Mouse (Mus musculus) embryonic facial prominence, embryonic 14.5 days (tissue): ENCODE measurements around the gene Flot2. TPM values are rescaled to one million over a fixed set of nuclear protein-coding genes. Genes with fewer than 3 reads are reported as not detected.

Experiments used
- ATAC-seq: fragments of 200-750 bp; cut with Nextera tagmentation; 2 replicates; pipeline ENCODE4 v1.8.0; 2017; ENCODE audit warnings: low read depth, moderate number of reproducible peaks, moderate TSS enrichment
- DNase-seq: peaks from one replicate; pipeline ENCODE4 v3.0.0-alpha.2; 2015; ENCODE audit warnings: low spot score
- H3K27ac ChIP-seq: fragments of 300-500 bp; sonication (generic); replicated peaks from 2 replicates; pipeline ENCODE4 v1.5.1; 2014; ENCODE audit warnings: low read depth, mild to moderate bottlenecking, low read length, moderate library complexity
- H3K27me3 ChIP-seq: fragments of 300-500 bp; sonication (generic); replicated peaks from 2 replicates; pipeline ENCODE4 v1.6.1; 2014; ENCODE audit warnings: low read length; ENCODE audit not compliant: control insufficient read depth, insufficient read depth
- H3K36me3 ChIP-seq: fragments of 300-500 bp; sonication (generic); 2 replicates; pipeline ENCODE4 v1.6.1; 2014; ENCODE audit warnings: low read length, mixed read lengths; ENCODE audit not compliant: control insufficient read depth, insufficient read depth
- H3K4me1 ChIP-seq: fragments of 300-500 bp; sonication (generic); 2 replicates; pipeline ENCODE4 v1.6.1; 2014; ENCODE audit warnings: antibody characterized with exemption, low read length; ENCODE audit not compliant: control insufficient read depth, insufficient read depth
- H3K4me2 ChIP-seq: fragments of 300-500 bp; sonication (generic); 2 replicates; pipeline ENCODE4 v1.6.1; 2014; ENCODE audit warnings: low read depth, mild to moderate bottlenecking, low read length, moderate library complexity, mixed read lengths
- H3K4me3 ChIP-seq: fragments of 300-500 bp; sonication (generic); 2 replicates; pipeline ENCODE4 v1.5.1; 2014; ENCODE audit warnings: low read depth, mild to moderate bottlenecking, low read length
- H3K9ac ChIP-seq: fragments of 300-500 bp; sonication (generic); 2 replicates; pipeline ENCODE4 v1.6.1; 2014; ENCODE audit warnings: low read depth, mild to moderate bottlenecking, low read length, moderate library complexity, mixed read lengths
- H3K9me3 ChIP-seq: fragments of 300-500 bp; sonication (generic); 2 replicates; pipeline ENCODE4 v1.6.1; 2016; ENCODE audit warnings: low read length; ENCODE audit not compliant: control insufficient read depth
- WGBS: fragments of 180-500 bp; shearing (Covaris S2); extraction: QIAGEN DNeasy Blood & Tissue Kit; methylation state at CpG from one replicate; pipeline ENCODE4 v1.1.7; 2014; 5-methylcytosine and 5-hydroxymethylcytosine counted together
- polyA plus RNA-seq: library from polyadenylated mRNA; unstranded; fragments of >200 nt; fragmentation: Nextera tagmentation; extraction: Ambion mirVana; gene quantifications from 2 replicates; pipeline ENCODE4 v1.2.1, GENCODE M21; 2014

Gene Flot2
- polyA plus RNA-seq, 1 experiment from 2014 or later: 59.9 TPM

DNA sequence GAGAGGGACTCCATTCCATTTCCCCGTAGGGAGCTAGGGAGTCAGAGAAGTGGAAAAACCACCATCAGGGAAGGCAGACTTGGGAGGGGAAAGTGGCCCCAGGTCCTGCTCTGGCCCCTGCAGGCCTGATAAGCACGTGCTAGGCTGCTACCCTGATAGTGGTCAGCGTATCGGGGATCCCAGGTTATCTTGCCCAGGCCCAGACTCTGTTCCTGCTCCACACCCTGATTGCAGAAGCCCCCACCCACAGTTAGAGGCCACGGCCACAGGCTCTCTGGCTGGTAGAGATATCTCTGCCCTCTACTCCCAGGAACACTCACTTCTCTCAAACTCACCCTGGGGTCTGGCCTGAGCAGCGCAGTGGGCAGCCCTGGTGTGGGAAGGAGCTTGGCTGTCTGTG, 31.9 kb downstream of the Flot2 start:
- H3K9ac ChIP-seq: no peak overlapping the region
- H3K9me3 ChIP-seq: no peaks in the 10 kb centered on the region
- no peaks in the 10 kb centered on the region for H3K27me3 ChIP-seq
- H3K4me1 ChIP-seq: no peaks in the 10 kb centered on the region
- no peak overlapping the region for H3K4me2 ChIP-seq
- DNase-seq (no peak), ATAC-seq (no peak)
- no peak overlapping the region for H3K27ac ChIP-seq
- WGBS: 77% methylated on average over 6 of the region's 6 CpGs
- peaks cover 20% of the 10 kb centered on the region for H3K36me3 ChIP-seq
- H3K4me3 ChIP-seq: no peak overlapping the region

DNA sequence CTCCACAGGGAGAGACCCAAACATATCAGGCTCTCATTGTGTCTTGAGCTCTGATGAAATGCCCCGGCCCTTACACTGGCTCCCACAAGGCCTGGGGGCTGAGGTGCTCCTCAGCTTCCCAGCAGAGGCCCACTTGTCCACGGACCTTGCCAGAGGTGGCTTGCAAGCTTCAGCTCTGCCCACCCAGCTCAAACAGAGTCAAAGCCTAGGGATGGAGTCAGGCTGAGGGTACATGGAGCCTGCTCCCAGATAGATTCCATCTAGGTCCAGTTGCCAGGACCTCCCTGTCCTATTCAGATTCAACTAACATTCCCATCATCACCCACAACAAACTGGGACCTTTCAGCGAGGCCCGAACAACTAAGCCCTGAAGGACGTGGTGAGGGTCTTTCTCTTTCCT, 34.2 kb downstream of the Flot2 start:
- Histone ChIP-seq H3K9ac (no peak overlapping the region), H3K9me3 (no peaks in the 10 kb centered on the region), H3K36me3 (peaks cover 40% of the 10 kb centered on the region), H3K27ac (no peak overlapping the region), H3K4me3 (no peak overlapping the region), H3K4me2 (no peak overlapping the region), H3K4me1 (no peaks in the 10 kb centered on the region), H3K27me3 (no peaks in the 10 kb centered on the region)
- DNase-seq: no peak
- ATAC-seq: no peak
- WGBS: 83% methylated on average over 5 of the region's 5 CpGs

DNA sequence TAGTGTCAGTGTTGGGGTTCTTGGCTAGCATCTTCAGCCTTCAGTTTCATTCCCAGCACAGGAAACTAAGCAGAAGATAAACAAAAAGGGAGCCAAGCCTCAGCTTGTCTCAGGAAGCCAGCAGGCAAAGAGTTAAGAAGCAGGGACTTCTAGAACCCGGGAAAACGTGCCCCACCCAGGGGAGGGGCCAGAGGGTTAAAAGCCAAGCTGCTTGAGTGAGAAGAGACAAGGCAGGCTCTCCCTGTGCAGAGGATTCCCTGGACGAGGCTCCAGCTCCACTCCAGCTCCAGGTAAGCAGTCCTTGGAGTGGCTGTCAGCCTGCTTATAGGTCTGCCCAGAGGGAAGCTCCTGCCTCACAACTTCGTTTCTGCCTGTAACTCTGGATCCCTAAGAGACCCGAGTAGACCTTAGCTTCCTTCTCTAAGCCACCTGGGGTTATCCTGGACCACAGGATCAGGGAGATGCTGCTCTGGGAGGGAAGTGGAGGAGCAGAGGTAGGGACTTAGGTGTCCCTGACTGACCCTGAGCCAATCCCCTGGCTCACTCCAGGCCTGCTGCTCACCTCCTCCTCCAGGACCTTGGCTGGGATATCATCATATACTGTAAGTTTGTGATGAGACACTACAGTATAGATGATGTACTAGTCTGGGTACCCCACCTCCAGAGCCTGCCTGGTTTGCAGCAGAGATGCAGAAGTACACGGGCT, 34.8 kb downstream of the Flot2 start:
- WGBS: 23% methylated on average over 6 of the region's 6 CpGs
- Histone ChIP-seq H3K9ac (no peak overlapping the region), H3K9me3 (no peaks in the 10 kb centered on the region), H3K27me3 (no peaks in the 10 kb centered on the region), H3K36me3 (peaks cover 46% of the 10 kb centered on the region), H3K4me3 (no peak overlapping the region), H3K27ac (no peak overlapping the region), H3K4me2 (no peak overlapping the region), H3K4me1 (no peaks in the 10 kb centered on the region)
- DNase-seq: no peak
- no peak for ATAC-seq

DNA sequence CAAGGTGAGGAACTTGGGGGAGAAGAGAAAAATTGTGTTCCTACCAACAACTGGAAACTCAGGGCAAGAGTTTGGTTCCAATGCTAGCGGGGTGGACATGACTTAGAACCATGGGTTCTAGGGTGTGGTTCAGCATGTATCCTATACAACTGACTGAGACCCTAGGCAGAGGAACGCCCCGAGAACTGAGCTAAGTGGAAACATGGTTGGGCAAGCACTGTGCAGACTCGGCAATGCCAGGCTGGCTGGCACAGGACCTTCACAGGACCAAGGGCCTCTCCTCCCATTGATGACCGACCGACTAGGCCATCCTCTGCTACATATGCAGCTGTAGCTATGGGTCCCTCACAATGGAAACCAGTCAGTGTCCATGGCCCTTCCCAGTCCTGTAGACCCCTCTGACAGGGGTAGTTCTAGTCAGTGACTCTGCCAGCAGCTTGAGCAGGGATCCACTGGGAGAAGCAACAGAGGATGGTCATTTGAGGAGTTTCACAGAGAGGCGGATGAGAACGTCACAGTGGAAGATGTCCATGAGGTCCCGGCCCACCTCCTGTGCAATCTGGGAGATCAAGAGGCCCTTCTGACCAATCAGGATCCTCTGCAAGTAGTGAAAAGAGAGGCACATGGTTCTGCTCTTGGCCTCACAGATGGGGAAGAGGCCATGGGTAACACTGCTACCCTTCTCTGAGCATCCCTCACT, 36.0 kb downstream of the Flot2 start:
- Histone ChIP-seq H3K4me1 (no peaks in the 10 kb centered on the region), H3K36me3 (peaks cover 54% of the 10 kb centered on the region), H3K27ac (no peak overlapping the region), H3K4me3 (no peak overlapping the region), H3K9ac (no peak overlapping the region), H3K27me3 (no peaks in the 10 kb centered on the region), H3K9me3 (no peaks in the 10 kb centered on the region), H3K4me2 (no peak overlapping the region)
- no peak for DNase-seq
- WGBS: 97% methylated on average over 9 of the region's 9 CpGs
- no peak for ATAC-seq

- H3K9ac ChIP-seq: no peak overlapping the region
- DNase-seq (no peak), ATAC-seq (no peak)
- H3K9me3 ChIP-seq: no peaks in the 10 kb centered on the region
- no peak overlapping the region for H3K4me2 ChIP-seq
- no peaks in the 10 kb centered on the region for H3K27me3 ChIP-seq
- H3K27ac ChIP-seq: no peak overlapping the region
- H3K36me3 ChIP-seq: peaks cover 54% of the 10 kb centered on the region
- peaks cover 5% of the 10 kb centered on the region; the same call in 1 of the 2 replicates for H3K4me1 ChIP-seq
- WGBS: 93% methylated on average over 2 of the region's 2 CpGs
- H3K4me3 ChIP-seq: no peak overlapping the region
Measured at GRCm38 (mm10) chr11:78074277-78074652, 36.5 kb downstream of the Flot2 start.

DNA sequence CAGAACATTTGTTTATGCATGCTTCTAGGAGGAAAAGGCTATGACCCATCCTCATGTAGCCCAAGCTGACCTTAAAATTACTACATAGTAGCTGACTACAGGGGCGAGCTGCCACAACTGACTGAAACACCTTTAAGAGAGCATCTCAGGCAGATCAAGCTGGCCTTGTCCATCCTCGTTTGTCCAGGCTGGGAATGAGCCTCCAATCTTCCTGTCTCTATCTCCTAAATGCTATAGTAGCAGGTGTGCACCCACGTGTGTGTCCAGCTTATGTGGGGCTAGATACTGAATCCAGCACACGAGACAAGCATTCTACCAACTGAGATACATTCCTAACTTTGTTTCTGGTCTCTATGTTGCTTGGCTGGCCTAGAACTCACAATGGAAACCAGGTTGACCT, 36.9 kb downstream of the Flot2 start:
- peaks cover 54% of the 10 kb centered on the region for H3K36me3 ChIP-seq
- DNase-seq: no peak

DNA sequence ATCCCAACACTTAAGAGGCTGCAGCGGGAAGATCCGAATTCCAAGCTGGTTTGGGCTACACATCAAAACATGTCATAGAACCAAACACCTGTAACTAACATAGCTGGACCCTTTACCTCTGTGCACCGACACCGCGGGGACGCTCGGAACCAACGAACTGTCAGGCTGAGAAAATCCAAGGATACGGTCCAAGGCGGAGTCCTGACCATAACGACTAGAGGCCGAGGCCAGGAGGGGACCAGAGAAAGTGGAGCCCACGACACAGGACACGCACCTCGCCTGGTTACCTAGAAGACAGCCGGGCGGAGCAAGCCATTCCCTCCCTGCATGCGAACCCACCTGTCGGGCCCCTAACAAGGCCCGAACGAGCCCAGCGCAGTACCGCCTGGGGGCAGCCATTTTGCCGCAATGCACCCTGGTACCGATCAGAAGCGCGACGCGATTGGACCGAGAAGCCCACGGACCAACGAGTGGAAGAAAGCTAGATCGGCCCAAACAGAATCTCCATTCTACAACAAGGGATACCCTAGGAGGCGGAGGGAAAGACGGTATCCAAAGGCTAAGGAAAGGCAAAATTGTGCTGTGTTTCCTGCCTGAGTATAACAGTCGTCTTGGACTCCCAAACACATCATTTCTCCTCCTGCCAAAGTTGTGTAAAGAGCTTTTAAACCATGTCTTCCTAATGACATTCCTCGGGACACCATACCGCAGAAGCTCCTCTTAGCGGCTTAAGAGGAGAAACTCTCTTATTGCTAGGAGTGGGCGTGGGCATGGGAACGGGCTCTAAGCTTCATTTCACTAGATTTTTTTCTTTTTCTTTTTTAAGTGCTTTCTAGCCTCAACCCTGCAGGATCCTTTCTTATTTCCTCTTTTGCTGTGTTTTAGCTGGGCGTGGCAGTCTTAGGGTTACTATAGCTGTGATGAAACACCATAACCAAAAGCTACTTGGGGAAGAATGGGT, 42.5 kb downstream of the Flot2 start, which contains the start of gene Eral1:
Eral1 (minus strand) TSS at position 423 of the 961 bp plus-strand sequence.
- ATAC-seq (peak; percentile 96), DNase-seq (peak; percentile 95)
- Histone ChIP-seq H3K4me2 (peak within 1 kb of the TSS; percentile 85), H3K4me3 (peak within 1 kb of the TSS; percentile 75), H3K9me3 (no peaks in the 10 kb centered on the region), H3K27ac (peak within 1 kb of the TSS; percentile 75), H3K9ac (peak within 1 kb of the TSS; percentile 88), H3K27me3 (no peaks in the 10 kb centered on the region), H3K36me3 (peaks cover 28% of the 10 kb centered on the region), H3K4me1 (peaks cover 10% of the 10 kb centered on the region)
- WGBS: under 1% methylated on average over 42 of the region's 42 CpGs

More for the DNA sequence above, 36.9 kb downstream of the Flot2 start:
- no peaks in the 10 kb centered on the region for H3K9me3 ChIP-seq
- H3K4me2 ChIP-seq: no peak overlapping the region
- no peaks in the 10 kb centered on the region for H3K27me3 ChIP-seq
- H3K9ac ChIP-seq: no peak overlapping the region
- no peak overlapping the region for H3K27ac ChIP-seq
- peaks cover 9% of the 10 kb centered on the region for H3K4me1 ChIP-seq
- no peak for ATAC-seq
- 88% methylated on average over 4 of the region's 4 CpGs for WGBS
- H3K4me3 ChIP-seq: no peak overlapping the region

GRCm38 (mm10) chr11:78083595-78083994, 45.9 kb downstream of the Flot2 start:
- DNase-seq (no peak), ATAC-seq (no peak)
- Histone ChIP-seq H3K36me3 (no peaks in the 10 kb centered on the region), H3K9ac (no peak overlapping the region), H3K4me3 (no peak overlapping the region), H3K27ac (no peak overlapping the region), H3K9me3 (no peaks in the 10 kb centered on the region), H3K27me3 (no peaks in the 10 kb centered on the region), H3K4me1 (peaks cover 10% of the 10 kb centered on the region), H3K4me2 (no peak overlapping the region)
- 44% methylated on average over 1 of the region's 1 CpGs for WGBS
